In the genomic region with DNA sequence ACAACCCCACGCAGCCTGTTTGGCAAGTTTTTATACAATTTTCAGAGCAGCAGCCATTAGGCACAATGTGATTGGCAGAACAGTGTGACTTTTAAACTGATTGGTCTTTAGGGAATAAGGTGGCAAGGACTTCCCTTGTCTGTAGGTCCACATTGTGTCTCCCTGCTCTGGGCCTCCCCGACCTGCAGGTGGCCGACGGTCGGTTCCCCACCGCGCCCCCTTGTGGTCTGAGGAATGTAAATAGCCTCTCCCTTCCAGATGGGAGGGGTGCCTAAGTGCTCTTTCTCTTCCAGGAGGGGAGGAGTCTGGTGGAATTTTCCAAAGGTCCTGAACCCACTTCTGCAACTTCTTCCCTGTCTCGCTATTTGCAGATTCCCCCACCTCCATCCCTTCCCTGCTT, we compare ENCODE assay signal across 8 mouse cellular contexts. TPM values are rescaled to one million over a fixed set of nuclear protein-coding genes. Genes with fewer than 3 reads are reported as not detected.
DNase-seq lines count a peak whose midpoint lies in the region; ATAC-seq and TF ChIP-seq lines count a peak whose summit lies in the region.
"Not testable (repeated sequence)": the region's sequence is repeated elsewhere in the genome, so short reads cannot be mapped to it uniquely, and the experiment has no call there.

No protein-coding gene starts in this region.

- not testable (repeated sequence) for H3K4me1 ChIP-seq in liver, embryonic 13.5 days (replicated peaks); stomach, embryonic 14.5 days (ENCODE audit: control insufficient read depth, insufficient read depth, low read length)
- peaks cover 11% of the 10 kb centered on the region for H3K4me1 ChIP-seq in neural tube, embryonic 11.5 days (ENCODE audit: control insufficient read depth, insufficient read depth, low read length)

- not testable (repeated sequence) for H3K79me2 ChIP-seq in C2C12 (ENCODE audit: control insufficient read depth, insufficient read depth)

- 9% methylated on average over 8 of the region's 8 CpGs for WGBS in liver, embryonic 13.5 days (ENCODE audit: insufficient replicate concordance)
- 14% methylated on average over 8 of the region's 8 CpGs for WGBS in neural tube, embryonic 11.5 days
- 8% methylated on average over 8 of the region's 8 CpGs for WGBS in stomach, embryonic 14.5 days

- H3K36me3 ChIP-seq in C2C12 (ENCODE audit: control insufficient read depth, insufficient read depth); liver, embryonic 13.5 days; neural tube, embryonic 11.5 days (ENCODE audit: control insufficient read depth, insufficient read depth, low read length); stomach, embryonic 14.5 days (ENCODE audit: control insufficient read depth, insufficient read depth, low read length): not testable (repeated sequence)

- DNase-seq in adrenal gland, postnatal 25 days, result peak; percentile 82
- peak; percentile 56 for DNase-seq in embryo, embryonic 11.5 days (ENCODE audit: low read depth, low spot score)
- peak; percentile 54 for DNase-seq in heart, adult 8-10 months (ENCODE audit: low spot score)
- peak; percentile 89 for DNase-seq in kidney, postnatal 10 days
- DNase-seq in liver, embryonic 13.5 days, result peak; percentile 24
- DNase-seq in neural tube, embryonic 11.5 days (ENCODE audit: low spot score), result peak; percentile 68

- H3K27me3 ChIP-seq in C2C12 (ENCODE audit: control insufficient read depth, insufficient read depth, insufficient read length), result peaks cover 41% of the 10 kb centered on the region
- H3K27me3 ChIP-seq in liver, embryonic 13.5 days, result peaks cover 30% of the 10 kb centered on the region; the same call in 1 of the 2 replicates
- not testable (repeated sequence) for H3K27me3 ChIP-seq in neural tube, embryonic 11.5 days (ENCODE audit: control insufficient read depth, insufficient read depth, low read length); stomach, embryonic 14.5 days (ENCODE audit: control insufficient read depth, insufficient read depth, low read length)

- not testable (repeated sequence) for H3K27ac ChIP-seq in liver, embryonic 13.5 days; neural tube, embryonic 11.5 days (ENCODE audit: low read depth, low read length); stomach, embryonic 14.5 days (ENCODE audit: low read length)

- TF ChIP-seq CTCF in C2C12 (IDR thresholded peaks at IDR 0.05; ENCODE audit: control insufficient read depth, insufficient read depth, insufficient read length), result peak; percentile 61

- H3K4me3 ChIP-seq in C2C12 (ENCODE audit: insufficient read depth, poor library complexity, severe bottlenecking); liver, embryonic 13.5 days (replicated peaks); neural tube, embryonic 11.5 days (ENCODE audit: low read depth, low read length); stomach, embryonic 14.5 days (ENCODE audit: low read depth, low read length): not testable (repeated sequence)

- not testable (repeated sequence) for H3K9ac ChIP-seq in liver, embryonic 13.5 days; neural tube, embryonic 11.5 days (ENCODE audit: low read length); stomach, embryonic 14.5 days (replicated peaks; ENCODE audit: low read depth, low read length)

- not testable (repeated sequence) for H3ac ChIP-seq in C2C12 (ENCODE audit: control insufficient read depth, insufficient read length, low read depth)

- H3K9me3 ChIP-seq in liver, embryonic 13.5 days (replicated peaks); neural tube, embryonic 11.5 days (ENCODE audit: control insufficient read depth, low read length); stomach, embryonic 14.5 days (ENCODE audit: control insufficient read depth, low read depth, low read length): not testable (repeated sequence)

- H3K79me3 ChIP-seq in C2C12 (ENCODE audit: low read depth), result not testable (repeated sequence)

- not testable (repeated sequence) for H3K4me2 ChIP-seq in liver, embryonic 13.5 days; neural tube, embryonic 11.5 days (ENCODE audit: low read depth); stomach, embryonic 14.5 days (replicated peaks; ENCODE audit: low read depth, low read length)

- ATAC-seq in liver, embryonic 13.5 days (ENCODE audit: low read depth); neural tube, embryonic 11.5 days (ENCODE audit: insufficient read depth, low FRiP score, low TSS enrichment): not testable (repeated sequence)
- ATAC-seq in stomach, embryonic 14.5 days (ENCODE audit: insufficient number of reproducible peaks, insufficient read depth, low FRiP score, low read depth), result peak; percentile 53; the same call in 1 of the 2 replicates

RNA-seq across cellular contexts. Expression of a gene that starts 52.5 kb away (rescaled TPM):
- 9.9 TPM for polyA plus RNA-seq in C2C12 (2012; fragmentation: generic; extraction: Trizol)
- total RNA-seq in adrenal gland, postnatal 25 days (2021), result 3.7 and 5.0 TPM in 2 replicates
- total RNA-seq in heart, adult 8-10 months (2022), result 1 to 10 TPM; 2.5 to 4.3 (median 3.1) TPM
- polyA plus RNA-seq in liver, embryonic 13.5 days (2015; fragmentation: Nextera tagmentation; extraction: Ambion mirVana), result 7.6 and 7.8 TPM in 2 replicates
- 17.5 and 19.3 TPM in 2 replicates for polyA plus RNA-seq in neural tube, embryonic 11.5 days (2014; fragmentation: Nextera tagmentation; extraction: Ambion mirVana)
- 29.0 and 34.8 TPM in 2 replicates for polyA plus RNA-seq in stomach, embryonic 14.5 days (2014; fragmentation: Nextera tagmentation; extraction: Ambion mirVana)

RNA-seq across cellular contexts. Expression of a gene that starts 59.3 kb away (rescaled TPM):
- 0.01 TPM for polyA plus RNA-seq in C2C12 (2012; fragmentation: generic; extraction: Trizol)
- 6.6 and 9.3 TPM in 2 replicates for total RNA-seq in adrenal gland, postnatal 25 days (2021)
- 1 to 10 TPM; 6.1 to 8.3 (median 6.6) TPM for total RNA-seq in heart, adult 8-10 months (2022)
- 1.1 and 1.3 TPM in 2 replicates for polyA plus RNA-seq in liver, embryonic 13.5 days (2015; fragmentation: Nextera tagmentation; extraction: Ambion mirVana)
- polyA plus RNA-seq in neural tube, embryonic 11.5 days (2014; fragmentation: Nextera tagmentation; extraction: Ambion mirVana), result 25.0 and 28.7 TPM in 2 replicates
- polyA plus RNA-seq in stomach, embryonic 14.5 days (2014; fragmentation: Nextera tagmentation; extraction: Ambion mirVana), result 8.4 and 8.6 TPM in 2 replicates

Comparison
In these comparisons a context has a peak if more than half of its experiments do, and no peak if none do; other contexts are left out.
1. DNase-seq: peak in every context shown above with its lines; median percentile 89 in kidney, postnatal 10 days; 82 in adrenal gland, postnatal 25 days; 68 in neural tube, embryonic 11.5 days; 56 in embryo, embryonic 11.5 days; 54 in heart, adult 8-10 months; 24 in liver, embryonic 13.5 days.